Mouse (Mus musculus) lung, embryonic 15.5 days (tissue): ENCODE data around the gene Pde3a. TPM values are rescaled to one million over a fixed set of nuclear protein-coding genes. Genes with fewer than 3 reads are reported as not detected.

Experiments used
- ATAC-seq: fragments of 200-750 bp; cut with Nextera tagmentation; 2 replicates; pipeline ENCODE4 v1.8.0; 2017; ENCODE audit warnings: moderate number of reproducible peaks, borderline replicate concordance; ENCODE audit not compliant: low FRiP score, low TSS enrichment; ENCODE audit errors: extremely low read depth
- H3K27ac ChIP-seq: fragments of 300-500 bp; sonication (generic); 2 replicates; pipeline ENCODE4 v1.5.1; 2015; ENCODE audit warnings: moderate library complexity, mild to moderate bottlenecking, inconsistent platforms
- H3K27me3 ChIP-seq: fragments of 300-500 bp; sonication (generic); 2 replicates; pipeline ENCODE4 v1.6.1; 2015; ENCODE audit warnings: inconsistent platforms
- H3K36me3 ChIP-seq: fragments of 300-500 bp; sonication (generic); 2 replicates; pipeline ENCODE4 v1.6.1; 2015; ENCODE audit warnings: inconsistent platforms
- H3K4me1 ChIP-seq: fragments of 300-500 bp; sonication (generic); 2 replicates; pipeline ENCODE4 v1.6.1; 2015; ENCODE audit warnings: inconsistent platforms
- H3K4me2 ChIP-seq: fragments of 300-500 bp; sonication (generic); 2 replicates; pipeline ENCODE4 v1.6.1; 2015; ENCODE audit warnings: inconsistent platforms, mild to moderate bottlenecking, moderate library complexity
- H3K4me3 ChIP-seq: fragments of 300-500 bp; sonication (generic); 2 replicates; pipeline ENCODE4 v1.5.1; 2015; ENCODE audit warnings: mild to moderate bottlenecking, inconsistent platforms
- H3K9ac ChIP-seq: fragments of 300-500 bp; sonication (generic); 2 replicates; pipeline ENCODE4 v1.6.1; 2015; ENCODE audit warnings: inconsistent platforms
- H3K9me3 ChIP-seq: fragments of 300-500 bp; sonication (generic); 2 replicates; pipeline ENCODE4 v1.6.1; 2016; ENCODE audit warnings: inconsistent platforms
- WGBS: fragments of 180-500 bp; shearing (Covaris S2); methylation state at CpG from one replicate; pipeline ENCODE4 v1.1.7; 2015; 5-methylcytosine and 5-hydroxymethylcytosine counted together
- polyA plus RNA-seq: library from polyadenylated mRNA; unstranded; fragments of >200 nt; fragmentation: Nextera tagmentation; extraction: Ambion mirVana; gene quantifications from 2 replicates; pipeline ENCODE4 v1.2.1, GENCODE M21; 2015

The Pde3a gene
- polyA plus RNA-seq, 1 experiment from 2014 or later: 4.6 TPM

DNA sequence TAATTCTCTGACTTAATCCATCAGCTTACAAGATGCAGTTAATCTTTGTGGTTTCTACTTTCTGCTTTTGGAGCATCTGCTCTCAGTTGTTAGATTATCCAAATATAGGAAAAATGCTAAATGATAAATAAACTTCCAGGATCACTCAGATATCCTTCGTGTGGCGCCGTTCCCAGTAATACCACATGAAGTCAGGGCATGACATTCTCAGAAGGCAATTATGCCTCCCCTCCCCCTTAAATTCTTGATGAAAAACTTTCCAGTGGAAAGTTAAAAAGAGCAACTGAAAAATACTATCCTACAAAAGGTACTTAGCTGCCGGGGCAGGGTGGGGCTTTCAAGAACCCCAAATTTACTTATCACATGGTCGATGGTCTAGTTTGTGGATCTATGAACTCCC lies 161.8 kb downstream of the Pde3a start:
- Histone ChIP-seq H3K9ac (no peak overlapping the region), H3K27ac (no peak overlapping the region), H3K9me3 (no peaks in the 10 kb centered on the region), H3K36me3 (no peaks in the 10 kb centered on the region), H3K27me3 (no peaks in the 10 kb centered on the region), H3K4me2 (no peak overlapping the region), H3K4me3 (no peak overlapping the region), H3K4me1 (no peaks in the 10 kb centered on the region)
- 45% methylated on average over 5 of the region's 5 CpGs for WGBS
- no peak for ATAC-seq

- Histone ChIP-seq H3K4me3 (no peak overlapping the region), H3K9me3 (no peaks in the 10 kb centered on the region), H3K4me1 (0 out of 2 replicates have a peak, but pooled peaks cover 6% of the 10 kb centered on the region), H3K27me3 (no peaks in the 10 kb centered on the region), H3K27ac (no peak overlapping the region), H3K9ac (no peak overlapping the region), H3K4me2 (no peak overlapping the region), H3K36me3 (no peaks in the 10 kb centered on the region)
- no peak for ATAC-seq
- WGBS: 67% methylated on average over 6 of the region's 6 CpGs
Measured at GRCm38 (mm10) chr6:141425114-141425513, 176.0 kb downstream of the Pde3a start.

DNA sequence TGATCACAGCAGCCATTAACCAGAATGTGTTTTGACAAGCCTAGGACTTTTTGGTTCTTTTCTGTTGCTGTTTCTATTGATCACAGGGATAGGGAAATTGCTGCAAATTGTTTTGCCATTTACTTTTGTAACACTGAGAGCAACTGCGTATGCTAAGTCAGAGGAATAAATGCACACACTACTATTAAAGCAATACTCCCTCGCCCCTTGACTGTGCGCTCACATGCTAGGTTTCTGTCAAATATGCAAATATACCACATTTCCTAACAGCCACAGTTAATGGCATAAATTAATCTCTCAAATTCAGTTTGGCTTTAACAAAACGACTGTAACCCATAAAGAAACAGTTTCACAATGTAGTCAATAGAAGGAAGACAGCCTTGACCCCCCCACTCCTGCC lies 179.5 kb downstream of the Pde3a start:
- no peaks in the 10 kb centered on the region for H3K9me3 ChIP-seq
- no peaks in the 10 kb centered on the region for H3K27me3 ChIP-seq
- no peak overlapping the region for H3K27ac ChIP-seq
- H3K36me3 ChIP-seq: no peaks in the 10 kb centered on the region
- ATAC-seq: no peak
- WGBS: 78% methylated on average over 4 of the region's 4 CpGs
- no peak overlapping the region for H3K4me3 ChIP-seq
- no peak overlapping the region for H3K4me2 ChIP-seq
- 0 out of 2 replicates have a peak, but pooled peaks cover 6% of the 10 kb centered on the region for H3K4me1 ChIP-seq
- H3K9ac ChIP-seq: no peak overlapping the region

DNA sequence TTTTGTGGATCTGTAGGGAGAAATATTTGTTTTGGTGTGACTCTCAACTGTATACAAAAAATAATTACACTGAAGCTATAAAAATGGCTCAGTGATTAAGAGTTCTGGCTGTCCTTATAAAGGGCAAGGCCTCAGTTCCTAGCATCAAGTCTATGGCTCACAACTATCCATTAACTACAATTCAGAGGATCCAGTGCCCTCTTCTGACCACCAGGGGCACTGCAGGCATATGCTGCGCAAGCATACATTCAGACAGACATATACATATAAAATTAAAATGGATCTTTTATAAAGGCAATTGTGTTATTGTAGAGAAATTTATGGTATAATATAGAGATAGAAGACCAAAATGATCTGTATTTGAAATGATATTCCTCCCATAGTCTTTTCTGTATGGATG lies 181.1 kb downstream of the Pde3a start:
- Histone ChIP-seq H3K4me1 (peaks cover 20% of the 10 kb centered on the region), H3K36me3 (no peaks in the 10 kb centered on the region), H3K9ac (no peak overlapping the region), H3K27me3 (no peaks in the 10 kb centered on the region), H3K4me2 (no peak overlapping the region), H3K27ac (no peak overlapping the region), H3K9me3 (no peaks in the 10 kb centered on the region), H3K4me3 (no peak overlapping the region)
- ATAC-seq: no peak
- WGBS: 92% methylated on average over 1 of the region's 1 CpGs

DNA sequence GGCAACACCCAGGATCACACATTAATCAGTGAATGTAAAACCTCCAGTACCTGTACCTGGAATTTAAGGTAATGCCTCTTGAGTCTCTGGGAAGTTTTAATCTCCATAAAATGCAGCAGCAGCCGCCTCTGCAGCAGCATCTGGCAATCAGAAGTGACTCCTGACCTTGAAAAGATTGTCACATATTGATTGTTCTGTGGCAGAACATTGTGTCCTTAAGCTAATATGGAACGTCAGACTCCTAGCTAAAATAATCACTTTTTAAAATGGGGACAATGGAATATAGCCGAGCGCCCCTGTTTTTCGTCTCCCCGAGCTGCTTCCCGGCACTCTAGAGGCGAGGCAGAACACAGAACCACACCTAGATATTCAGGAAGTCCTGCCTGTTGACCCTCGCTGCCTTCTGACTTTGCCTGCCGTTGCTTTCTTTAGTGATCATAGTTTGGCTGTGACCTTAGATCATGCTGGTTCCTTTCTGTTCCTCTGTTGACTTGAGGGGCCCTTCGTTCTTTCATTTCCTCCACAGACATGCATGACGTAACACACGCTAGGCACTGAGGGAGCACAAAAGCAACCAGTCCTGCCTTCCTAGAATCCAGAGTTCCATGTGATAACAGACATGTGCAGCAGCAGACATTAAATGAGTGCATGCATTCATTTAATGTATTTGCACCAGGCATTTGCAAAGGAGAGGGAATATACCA lies 183.4 kb downstream of the Pde3a start:
- H3K27me3 ChIP-seq: no peaks in the 10 kb centered on the region
- peaks cover 18% of the 10 kb centered on the region for H3K4me1 ChIP-seq
- no peak overlapping the region for H3K4me3 ChIP-seq
- no peak for ATAC-seq
- no peaks in the 10 kb centered on the region for H3K36me3 ChIP-seq
- 81% methylated on average over 13 of the region's 13 CpGs for WGBS
- H3K9ac ChIP-seq: no peak overlapping the region
- no peak overlapping the region for H3K27ac ChIP-seq
- H3K9me3 ChIP-seq: no peaks in the 10 kb centered on the region
- H3K4me2 ChIP-seq: no peak overlapping the region

GRCm38 (mm10) chr6:141433917-141434756 lies 185.1 kb downstream of the Pde3a start:
- Histone ChIP-seq H3K27ac (peak overlapping the region; percentile 65), H3K4me2 (peak overlapping the region; percentile 22; the same call in 1 of the 2 replicates), H3K9me3 (no peaks in the 10 kb centered on the region), H3K9ac (no peak overlapping the region), H3K4me3 (no peak overlapping the region), H3K36me3 (no peaks in the 10 kb centered on the region), H3K27me3 (no peaks in the 10 kb centered on the region), H3K4me1 (peaks cover 18% of the 10 kb centered on the region)
- ATAC-seq: peak; percentile 77
- WGBS: 21% methylated on average over 10 of the region's 10 CpGs

GRCm38 (mm10) chr6:141435160-141435559 lies 186.1 kb downstream of the Pde3a start:
- Histone ChIP-seq H3K9me3 (no peaks in the 10 kb centered on the region), H3K36me3 (no peaks in the 10 kb centered on the region), H3K27me3 (no peaks in the 10 kb centered on the region), H3K9ac (no peak overlapping the region), H3K4me3 (no peak overlapping the region), H3K4me1 (peaks cover 18% of the 10 kb centered on the region), H3K27ac (no peak overlapping the region), H3K4me2 (no peak overlapping the region)
- no peak for ATAC-seq
- WGBS: 38% methylated on average over 4 of the region's 4 CpGs

- no peak overlapping the region for H3K4me2 ChIP-seq
- H3K4me3 ChIP-seq: no peak overlapping the region
- WGBS: 61% methylated on average over 3 of the region's 3 CpGs
- H3K9me3 ChIP-seq: no peaks in the 10 kb centered on the region
- no peak overlapping the region for H3K9ac ChIP-seq
- no peaks in the 10 kb centered on the region for H3K36me3 ChIP-seq
- ATAC-seq: no peak
- H3K27ac ChIP-seq: no peak overlapping the region
- no peaks in the 10 kb centered on the region for H3K27me3 ChIP-seq
- peaks cover 6% of the 10 kb centered on the region for H3K4me1 ChIP-seq
Measured at GRCm38 (mm10) chr6:141439965-141440364, 190.9 kb downstream of the Pde3a start.

DNA sequence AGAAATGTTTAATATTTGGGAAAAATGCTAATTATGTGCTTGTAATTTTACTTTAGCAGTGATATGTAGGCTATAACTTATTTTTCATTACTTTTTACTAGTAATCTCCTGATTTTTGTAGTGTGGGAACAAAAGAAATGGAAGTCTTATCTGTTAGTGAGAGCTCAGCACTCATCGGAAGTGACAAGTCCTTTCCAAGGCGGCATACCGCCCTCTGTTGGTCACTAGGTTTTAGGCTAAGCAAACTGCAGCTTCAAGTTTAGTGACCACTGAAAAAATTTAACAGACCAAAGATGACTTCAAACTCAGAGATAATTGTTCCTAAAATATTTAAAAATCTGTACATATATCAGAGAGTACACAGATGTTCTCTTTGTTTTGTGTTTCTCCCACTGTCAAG lies 198.5 kb downstream of the Pde3a start:
- ATAC-seq: no peak
- WGBS: 2% methylated on average over 3 of the region's 3 CpGs
- Histone ChIP-seq H3K36me3 (no peaks in the 10 kb centered on the region), H3K27ac (no peak overlapping the region), H3K9me3 (no peaks in the 10 kb centered on the region), H3K4me2 (no peak overlapping the region), H3K4me3 (no peak overlapping the region), H3K4me1 (no peaks in the 10 kb centered on the region), H3K9ac (no peak overlapping the region), H3K27me3 (no peaks in the 10 kb centered on the region)

DNA sequence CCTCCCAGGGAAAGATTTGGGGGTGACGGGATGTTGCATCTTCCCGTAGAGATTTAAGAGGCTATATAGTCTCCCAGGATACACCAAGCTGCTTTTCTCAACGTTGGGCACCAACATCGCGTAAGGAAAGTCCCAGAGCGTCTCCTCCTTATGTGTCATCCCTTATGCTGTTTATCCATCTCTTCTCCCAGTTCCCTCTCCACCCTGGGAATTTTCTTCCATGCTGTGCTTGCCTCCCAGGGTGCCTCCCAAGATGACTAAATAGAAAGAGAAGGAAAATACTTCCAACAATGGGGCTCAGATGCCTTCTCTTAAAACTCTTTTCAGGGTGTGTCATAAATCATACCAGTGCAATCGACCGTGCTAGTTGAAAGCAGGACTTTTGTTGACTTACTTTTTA lies 199.8 kb downstream of the Pde3a start:
- no peak overlapping the region for H3K4me3 ChIP-seq
- H3K27ac ChIP-seq: no peak overlapping the region; the same call in 1 of the 2 replicates
- no peak for ATAC-seq
- no peaks in the 10 kb centered on the region for H3K27me3 ChIP-seq
- WGBS: 61% methylated on average over 8 of the region's 8 CpGs
- H3K4me1 ChIP-seq: no peaks in the 10 kb centered on the region
- no peak overlapping the region for H3K9ac ChIP-seq
- H3K36me3 ChIP-seq: no peaks in the 10 kb centered on the region
- H3K9me3 ChIP-seq: no peaks in the 10 kb centered on the region
- H3K4me2 ChIP-seq: no peak overlapping the region

GRCm38 (mm10) chr6:141455335-141455734 lies 206.3 kb downstream of the Pde3a start:
- Histone ChIP-seq H3K36me3 (no peaks in the 10 kb centered on the region), H3K27me3 (no peaks in the 10 kb centered on the region), H3K9me3 (no peaks in the 10 kb centered on the region), H3K4me2 (no peak overlapping the region), H3K9ac (no peak overlapping the region), H3K27ac (no peak overlapping the region), H3K4me3 (no peak overlapping the region), H3K4me1 (no peaks in the 10 kb centered on the region)
- WGBS: 59% methylated on average over 5 of the region's 5 CpGs
- no peak for ATAC-seq

DNA sequence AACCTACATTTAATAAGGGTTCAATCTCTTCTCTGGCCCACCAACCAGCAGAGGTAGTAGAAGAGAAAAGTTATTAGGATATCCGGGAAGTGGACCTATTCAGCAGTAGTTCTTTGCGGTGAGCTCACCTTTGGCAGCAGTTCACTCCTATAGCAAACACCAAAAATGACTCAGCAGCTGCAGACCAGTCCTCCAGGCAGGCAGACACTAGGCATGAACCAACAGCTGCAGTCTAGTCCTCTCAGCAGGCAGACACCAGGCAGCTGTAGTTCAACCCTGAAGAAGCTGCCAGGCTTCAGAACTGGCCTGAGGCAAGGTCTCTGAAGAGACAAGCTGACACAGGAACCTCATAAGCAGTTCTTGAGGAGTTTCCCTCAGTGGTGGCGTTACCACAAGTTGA lies 207.5 kb downstream of the Pde3a start:
- Histone ChIP-seq H3K27ac (no peak overlapping the region), H3K4me2 (no peak overlapping the region), H3K4me1 (no peaks in the 10 kb centered on the region), H3K4me3 (no peak overlapping the region), H3K9me3 (no peaks in the 10 kb centered on the region), H3K27me3 (no peaks in the 10 kb centered on the region), H3K9ac (no peak overlapping the region), H3K36me3 (no peaks in the 10 kb centered on the region)
- 70% methylated on average over 3 of the region's 3 CpGs for WGBS
- no peak for ATAC-seq
